Mouse (Mus musculus) liver, adult 2 months (tissue): ENCODE data around the gene Arhgap6. TPM values are rescaled to one million over a fixed set of nuclear protein-coding genes. Genes with fewer than 3 reads are reported as not detected.
A peak's percentile ranks its signal among the peaks of the same experiment; 100 is the strongest.
"Not testable (repeated sequence)": the region's sequence is repeated elsewhere in the genome, so short reads cannot be mapped to it uniquely, and the experiment has no call there.

ENCODE experiments used
- DNase-seq: peaks from one replicate; pipeline ENCODE4 v3.0.0-alpha.2; 2011; ENCODE audit warnings: low read depth, low spot score; ENCODE audit errors: extremely low read depth
- H3K27ac ChIP-seq: fragments of 200-500 bp; replicated peaks from 2 replicates; pipeline ENCODE4 v1.5.1; 2012; ENCODE audit warnings: low read depth, mild to moderate bottlenecking, control low read depth, inconsistent platforms, low read length; ENCODE audit not compliant: insufficient read depth
- H3K27me3 ChIP-seq: fragments of 200-500 bp; 2 replicates; pipeline ENCODE4 v1.6.1; 2012; ENCODE audit warnings: mild to moderate bottlenecking, moderate library complexity, low read length, inconsistent platforms; ENCODE audit not compliant: control insufficient read depth, insufficient read depth
- H3K36me3 ChIP-seq: fragments of 200-500 bp; 2 replicates; pipeline ENCODE4 v1.6.1; 2012; ENCODE audit warnings: low read length, inconsistent platforms; ENCODE audit not compliant: control insufficient read depth, insufficient read depth
- H3K4me1 ChIP-seq: fragments of 200-500 bp; 2 replicates; pipeline ENCODE4 v1.6.1; 2011; ENCODE audit warnings: low read length; ENCODE audit not compliant: control insufficient read depth, insufficient read depth
- H3K4me3 ChIP-seq: fragments of 200-500 bp; 2 replicates; pipeline ENCODE4 v1.5.1; 2011; ENCODE audit warnings: low read depth, mild to moderate bottlenecking, control low read depth, low read length, moderate library complexity; ENCODE audit not compliant: insufficient read depth
- H3K79me2 ChIP-seq: fragments of 200-500 bp; 2 replicates; pipeline ENCODE4 v1.6.1; 2012; ENCODE audit warnings: inconsistent platforms, mild to moderate bottlenecking, low read length, moderate library complexity; ENCODE audit not compliant: control insufficient read depth, insufficient read depth
- H3K9ac ChIP-seq: fragments of 200-500 bp; 2 replicates; pipeline ENCODE4 v1.6.1; 2012; ENCODE audit warnings: low read depth, mild to moderate bottlenecking, control low read depth, inconsistent platforms, low read length
- CTCF ChIP-seq: fragments of 200-500 bp; IDR thresholded peaks from 2 replicates; pipeline ENCODE4 v1.5.1; 2011; ENCODE audit warnings: low read depth, low read length, control low read depth
- POLR2A ChIP-seq: fragments of 200-500 bp; IDR thresholded peaks from 2 replicates; pipeline ENCODE4 v1.6.1; 2011; ENCODE audit warnings: low read length, control low read depth; ENCODE audit not compliant: insufficient read depth; ENCODE audit errors: extremely low read depth
- WGBS: fragments of 180-500 bp; shearing (Covaris S2); methylation state at CpG from one replicate; pipeline ENCODE4 v1.1.7; 2018; 5-methylcytosine and 5-hydroxymethylcytosine counted together
- polyA plus RNA-seq: library from polyadenylated mRNA; depleted of rRNA; stranded (reverse); fragments of >200 nt; gene quantifications from 2 replicates; pipeline ENCODE4 v1.2.3, GENCODE M21; 2012
- total RNA-seq: library from RNA; depleted of rRNA; stranded (reverse); fragments of >200 nt; gene quantifications from 2 replicates; pipeline ENCODE4 v1.2.3, GENCODE M21; 2014

Gene Arhgap6
- total and polyA plus RNA-seq, 2 experiments: 1.8 to 7.9 TPM

GRCm38 (mm10) chrX:169302271-169303045 is 507.6 kb downstream of the Arhgap6 start:
- Histone ChIP-seq H3K27ac (no peak overlapping the region), H3K4me1 (no peaks in the 10 kb centered on the region), H3K79me2 (no peaks in the 10 kb centered on the region), H3K27me3 (no peaks in the 10 kb centered on the region), H3K4me3 (no peak overlapping the region), H3K9ac (no peak overlapping the region), H3K36me3 (no peaks in the 10 kb centered on the region)
- DNase-seq: no peak
- WGBS: 69% methylated on average over 26 of the region's 26 CpGs
- TF ChIP-seq POLR2A (no peak), CTCF (no peak)

GRCm38 (mm10) chrX:169303945-169304344 is 509.0 kb downstream of the Arhgap6 start:
- H3K27ac ChIP-seq: no peak overlapping the region
- peak; percentile 46 for DNase-seq
- H3K4me1 ChIP-seq: no peaks in the 10 kb centered on the region
- H3K4me3 ChIP-seq: no peak overlapping the region
- TF ChIP-seq CTCF (peak; percentile 39), POLR2A (no peak)
- H3K79me2 ChIP-seq: no peaks in the 10 kb centered on the region
- H3K27me3 ChIP-seq: no peaks in the 10 kb centered on the region
- WGBS: 23% methylated on average over 3 of the region's 3 CpGs
- no peak overlapping the region for H3K9ac ChIP-seq
- H3K36me3 ChIP-seq: no peaks in the 10 kb centered on the region; the same call in 1 of the 2 replicates

- no peaks in the 10 kb centered on the region for H3K27me3 ChIP-seq
- H3K4me3 ChIP-seq: no peak overlapping the region
- no peak overlapping the region for H3K27ac ChIP-seq
- no peaks in the 10 kb centered on the region for H3K4me1 ChIP-seq
- WGBS: 67% methylated on average over 3 of the region's 3 CpGs
- H3K36me3 ChIP-seq: peaks cover 9% of the 10 kb centered on the region; the same call in 1 of the 2 replicates
- DNase-seq: peak; percentile 25
- TF ChIP-seq CTCF: no peak
- no peak for TF ChIP-seq POLR2A
- H3K9ac ChIP-seq: no peak overlapping the region
- H3K79me2 ChIP-seq: no peaks in the 10 kb centered on the region
Observed at GRCm38 (mm10) chrX:169308559-169308958, 513.7 kb downstream of the Arhgap6 start.

DNA sequence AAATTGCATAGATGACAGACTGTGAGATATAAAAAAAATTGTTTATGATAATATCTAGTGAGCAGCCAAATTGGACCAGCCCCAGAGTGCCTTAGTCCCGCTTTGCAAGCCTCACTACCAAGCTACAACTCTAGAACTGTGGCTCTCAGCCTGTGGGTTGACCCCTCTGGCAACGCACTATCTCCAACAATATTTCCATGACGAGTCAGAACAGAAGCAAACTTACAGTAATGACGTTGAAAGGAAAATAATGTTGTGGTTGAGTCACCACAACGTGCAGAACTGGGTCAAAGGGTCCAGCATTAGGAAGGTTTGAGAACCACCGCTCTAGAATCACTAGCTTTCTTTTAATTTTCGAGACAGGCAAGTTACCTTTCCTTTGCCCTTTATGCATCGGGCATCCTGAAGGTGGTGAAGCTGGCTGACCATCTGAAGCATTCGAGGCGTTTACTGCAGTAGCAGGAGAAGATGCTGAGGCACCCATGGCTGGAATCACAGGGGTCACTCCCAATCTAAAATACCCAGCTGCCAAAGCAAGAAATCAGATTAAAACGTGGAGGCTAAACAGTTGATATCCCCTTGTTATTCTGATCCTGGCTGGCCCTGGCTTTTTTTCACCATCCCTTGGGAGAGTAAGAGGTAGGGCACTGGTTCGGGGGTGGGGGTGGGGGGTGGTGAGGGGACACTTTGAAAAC is 524.3 kb downstream of the Arhgap6 start:
- Histone ChIP-seq H3K27ac (no peak overlapping the region), H3K79me2 (no peaks in the 10 kb centered on the region), H3K9ac (peak overlapping the region; percentile 72; the same call in 1 of the 2 replicates), H3K4me1 (no peaks in the 10 kb centered on the region; the same call in 1 of the 2 replicates), H3K27me3 (no peaks in the 10 kb centered on the region), H3K4me3 (peak overlapping the region; percentile 5), H3K36me3 (peaks cover 7% of the 10 kb centered on the region)
- WGBS: 31% methylated on average over 12 of the region's 12 CpGs
- DNase-seq: no peak
- no peak for TF ChIP-seq CTCF

- DNase-seq: peak; percentile 82
- Histone ChIP-seq H3K4me3 (peak within 1 kb of the TSS; percentile 77), H3K27me3 (no peaks in the 10 kb centered on the region), H3K9ac (peak within 1 kb of the TSS; percentile 72), H3K4me1 (no peaks in the 10 kb centered on the region; the same call in 1 of the 2 replicates), H3K36me3 (peaks cover 7% of the 10 kb centered on the region), H3K27ac (peak within 1 kb of the TSS; percentile 75), H3K79me2 (no peaks in the 10 kb centered on the region)
- no peak for TF ChIP-seq CTCF
- TF ChIP-seq POLR2A: 0 out of 2 replicates have a peak, but pooled peaks have one; percentile 24
- WGBS: under 1% methylated on average over 68 of the region's 97 CpGs
Observed at GRCm38 (mm10) chrX:169319945-169320667, 525.2 kb downstream of the Arhgap6 start, which contains the start of gene Hccs. Gene Hccs (minus strand): TSS chrX:169320372.

DNA sequence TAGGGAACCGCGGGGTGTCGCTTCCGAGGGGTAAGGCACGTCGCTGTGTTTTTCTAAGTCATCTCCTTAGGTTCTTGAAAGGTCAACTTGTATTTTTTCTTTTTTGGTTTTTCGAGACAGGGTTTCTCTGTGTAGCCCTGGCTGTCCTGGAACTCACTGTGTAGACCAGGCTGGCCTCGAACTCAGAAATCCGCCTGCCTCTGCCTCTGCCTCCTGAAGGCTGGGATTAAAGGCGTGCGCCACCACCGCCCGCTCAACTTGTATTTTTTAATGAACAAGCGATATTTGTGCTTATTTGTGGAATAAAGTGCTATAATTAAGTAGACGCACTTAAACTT is 525.7 kb downstream of the Arhgap6 start:
- 20% methylated on average over 15 of the region's 15 CpGs for WGBS
- not testable (repeated sequence) for H3K79me2 ChIP-seq, H3K4me1 ChIP-seq, H3K36me3 ChIP-seq, H3K27ac ChIP-seq, H3K9ac ChIP-seq, DNase-seq, H3K4me3 ChIP-seq, H3K27me3 ChIP-seq
